Mouse (Mus musculus): ENCODE data around the gene Vps35l. TPM values are rescaled to one million over a fixed set of nuclear protein-coding genes. Genes with fewer than 3 reads are reported as not detected.

The Vps35l gene
- total and polyA plus RNA-seq, 2 experiments from 2014 or later: 85.6 to 92.1 TPM

DNA sequence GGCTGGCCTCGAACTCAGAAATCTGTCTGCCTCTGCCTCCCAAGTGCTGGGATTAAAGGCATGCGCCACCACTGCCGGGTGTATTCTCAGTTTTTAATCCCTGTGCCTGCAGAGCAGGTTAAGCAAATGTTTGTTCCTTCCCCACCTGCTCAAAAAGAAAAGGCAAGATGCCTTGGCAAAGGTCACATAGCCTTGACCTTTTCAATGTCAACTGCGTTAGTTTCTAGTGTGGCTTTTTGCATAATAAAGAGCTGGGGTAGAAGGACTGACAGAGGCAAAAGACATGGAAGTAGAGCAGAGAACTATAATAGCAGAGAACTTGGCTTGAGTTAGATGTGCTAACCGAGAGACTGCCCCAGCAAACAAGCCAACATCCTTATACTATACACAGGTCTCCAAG, 29.2 kb upstream of the Vps35l start:
- 58% methylated on average over 5 of the region's 5 CpGs for WGBS
- Histone ChIP-seq H3K36me3 (ENCODE audit: insufficient read depth, low read length) (peaks cover 6% of the 10 kb centered on the region; the same call in 1 of the 2 replicates), H3K9me3 (ENCODE audit: low read length) (no peaks in the 10 kb centered on the region), H3K4me3 (ENCODE audit: low read length) (no peak overlapping the region), H3K4me1 (ENCODE audit: insufficient read depth, low read length) (peaks cover 11% of the 10 kb centered on the region; the same call in 1 of the 2 replicates), H3K27ac (no peak overlapping the region), H3K4me2 (ENCODE audit: low read depth, low read length) (no peak overlapping the region), H3K9ac (replicated peaks; ENCODE audit: low read length) (no peak overlapping the region), H3K27me3 (ENCODE audit: insufficient read depth, low read length) (no peaks in the 10 kb centered on the region)
- no peak for TF ChIP-seq CTCF (IDR thresholded peaks at IDR 0.05; ENCODE audit: low read depth)
- DNase-seq (ENCODE audit: low spot score) (no peak), ATAC-seq (no peak)

DNA sequence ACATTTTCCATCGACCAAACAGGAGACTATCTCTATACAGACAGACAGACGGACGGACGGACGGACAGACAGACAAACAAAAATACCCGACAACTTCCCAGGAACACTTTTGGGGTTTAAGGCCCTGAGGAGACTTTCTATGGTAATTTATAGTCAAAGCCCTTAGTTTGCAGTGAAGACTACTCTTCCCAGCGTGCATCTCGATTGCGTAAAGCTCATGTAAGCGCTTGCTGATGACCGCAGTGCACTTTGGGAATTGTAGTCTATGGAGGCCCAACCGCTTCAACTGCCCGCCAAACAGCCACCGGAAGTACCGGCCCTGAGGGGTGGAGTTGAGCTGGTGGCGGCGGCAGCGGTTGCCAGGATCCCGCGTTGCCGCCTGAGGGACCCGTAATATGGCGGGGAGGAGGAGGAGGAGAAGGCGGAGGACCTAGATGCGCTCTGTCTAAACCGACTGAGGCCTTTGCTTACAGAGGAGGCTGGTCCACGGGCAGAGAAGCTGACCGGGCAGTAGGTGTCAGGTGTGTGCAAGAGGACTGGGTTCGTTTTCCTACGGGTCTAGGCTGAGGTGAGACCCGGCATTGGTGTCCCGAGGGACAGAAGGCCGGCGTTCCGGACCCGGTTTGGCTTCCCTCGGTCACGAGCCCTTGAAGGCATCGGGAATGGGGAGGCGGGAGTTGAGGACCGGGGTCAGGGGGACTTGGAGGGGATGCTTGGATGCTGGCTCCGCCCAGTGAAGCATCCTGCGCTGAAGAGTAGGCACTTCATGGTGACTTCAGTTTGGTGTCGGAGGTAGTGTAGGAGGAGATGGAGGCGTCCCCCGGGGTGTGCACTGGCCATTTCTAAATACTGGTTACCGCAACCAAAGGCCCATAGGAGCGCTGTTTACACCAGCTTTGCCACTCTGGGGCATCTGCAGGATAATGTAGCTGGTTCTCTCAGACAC, 27.5 kb upstream of the Vps35l start, which contains the start of gene Ccp110:
Gene Ccp110, plus strand, starts transcription at position 325 of the 946 bp plus-strand sequence.
- H3K4me2 ChIP-seq (ENCODE audit: low read depth, low read length): peak within 1 kb of the TSS; percentile 63
- peak within 1 kb of the TSS; percentile 76 for H3K4me3 ChIP-seq (ENCODE audit: low read length)
- no peaks in the 10 kb centered on the region for H3K9me3 ChIP-seq (ENCODE audit: low read length)
- peaks cover 5% of the 10 kb centered on the region; the same call in 1 of the 2 replicates for H3K4me1 ChIP-seq (ENCODE audit: insufficient read depth, low read length)
- DNase-seq (ENCODE audit: low spot score): peak; percentile 99
- H3K27ac ChIP-seq: peak within 1 kb of the TSS; percentile 85
- H3K9ac ChIP-seq (replicated peaks; ENCODE audit: low read length): peak within 1 kb of the TSS; percentile 63
- no peaks in the 10 kb centered on the region for H3K27me3 ChIP-seq (ENCODE audit: insufficient read depth, low read length)
- peaks cover 6% of the 10 kb centered on the region; the same call in 1 of the 2 replicates for H3K36me3 ChIP-seq (ENCODE audit: insufficient read depth, low read length)
- under 1% methylated on average over 47 of the region's 48 CpGs for WGBS
- ATAC-seq: peak; percentile 96
- TF ChIP-seq CTCF (IDR thresholded peaks at IDR 0.05; ENCODE audit: low read depth): no peak; the same call in none of the 2 replicates

DNA sequence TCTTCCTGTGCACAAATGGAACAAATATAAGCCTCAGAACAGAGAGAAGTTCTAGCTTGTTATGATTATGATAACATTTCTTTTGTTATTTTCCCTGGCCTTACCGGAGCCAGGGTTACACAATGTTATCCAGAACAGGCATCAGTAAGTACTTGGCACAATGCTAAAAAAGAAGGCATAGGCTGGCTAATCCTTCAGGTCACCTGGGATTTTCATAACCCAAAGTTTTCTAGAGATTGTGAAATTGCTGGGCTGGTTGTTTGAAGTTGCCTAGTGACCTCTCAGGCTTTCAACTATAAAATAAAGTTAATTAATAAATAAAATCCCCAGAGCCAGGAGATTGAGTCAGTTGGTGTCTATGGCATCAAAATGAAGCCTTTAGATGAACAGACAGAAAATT, 25.2 kb upstream of the Vps35l start:
- DNase-seq (ENCODE audit: low spot score): no peak
- Histone ChIP-seq H3K27me3 (ENCODE audit: insufficient read depth, low read length) (no peaks in the 10 kb centered on the region), H3K36me3 (ENCODE audit: insufficient read depth, low read length) (peaks cover 18% of the 10 kb centered on the region; the same call in 1 of the 2 replicates), H3K4me1 (ENCODE audit: insufficient read depth, low read length) (peaks cover 5% of the 10 kb centered on the region; the same call in 1 of the 2 replicates), H3K9me3 (ENCODE audit: low read length) (no peaks in the 10 kb centered on the region), H3K4me3 (ENCODE audit: low read length) (no peak overlapping the region), H3K27ac (no peak overlapping the region), H3K4me2 (ENCODE audit: low read depth, low read length) (no peak overlapping the region), H3K9ac (replicated peaks; ENCODE audit: low read length) (no peak overlapping the region)
- 94% methylated on average over 1 of the region's 1 CpGs for WGBS
- TF ChIP-seq CTCF (IDR thresholded peaks at IDR 0.05; ENCODE audit: low read depth): no peak
- ATAC-seq: no peak

DNA sequence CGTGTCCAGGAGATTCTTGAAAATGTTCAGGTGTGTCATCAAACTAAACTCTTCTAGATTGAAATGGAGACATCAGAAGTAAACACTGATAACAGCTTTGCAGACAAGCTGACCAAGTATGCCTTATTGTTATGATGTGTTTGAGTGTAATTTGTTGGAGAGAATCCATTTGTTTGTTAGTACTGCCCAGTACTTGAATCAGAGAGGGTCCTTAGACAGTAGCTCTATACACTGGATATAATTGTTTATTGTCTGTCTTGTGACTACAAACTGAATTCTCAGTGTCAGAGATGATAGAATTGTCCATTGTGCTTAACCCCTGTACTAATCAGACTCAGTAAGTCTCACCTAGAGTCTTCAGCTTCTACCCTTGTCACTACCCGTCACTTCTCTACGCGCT, 22.0 kb upstream of the Vps35l start:
- DNase-seq (ENCODE audit: low spot score) (no peak), ATAC-seq (no peak)
- Histone ChIP-seq H3K27ac (no peak overlapping the region), H3K4me2 (ENCODE audit: low read depth, low read length) (no peak overlapping the region), H3K36me3 (ENCODE audit: insufficient read depth, low read length) (peaks cover 38% of the 10 kb centered on the region), H3K4me3 (ENCODE audit: low read length) (no peak overlapping the region), H3K27me3 (ENCODE audit: insufficient read depth, low read length) (no peaks in the 10 kb centered on the region), H3K4me1 (ENCODE audit: insufficient read depth, low read length) (peaks cover 5% of the 10 kb centered on the region; the same call in 1 of the 2 replicates), H3K9me3 (ENCODE audit: low read length) (no peaks in the 10 kb centered on the region), H3K9ac (replicated peaks; ENCODE audit: low read length) (no peak overlapping the region)
- no peak for TF ChIP-seq CTCF (IDR thresholded peaks at IDR 0.05; ENCODE audit: low read depth)
- WGBS: 92% methylated on average over 4 of the region's 4 CpGs

DNA sequence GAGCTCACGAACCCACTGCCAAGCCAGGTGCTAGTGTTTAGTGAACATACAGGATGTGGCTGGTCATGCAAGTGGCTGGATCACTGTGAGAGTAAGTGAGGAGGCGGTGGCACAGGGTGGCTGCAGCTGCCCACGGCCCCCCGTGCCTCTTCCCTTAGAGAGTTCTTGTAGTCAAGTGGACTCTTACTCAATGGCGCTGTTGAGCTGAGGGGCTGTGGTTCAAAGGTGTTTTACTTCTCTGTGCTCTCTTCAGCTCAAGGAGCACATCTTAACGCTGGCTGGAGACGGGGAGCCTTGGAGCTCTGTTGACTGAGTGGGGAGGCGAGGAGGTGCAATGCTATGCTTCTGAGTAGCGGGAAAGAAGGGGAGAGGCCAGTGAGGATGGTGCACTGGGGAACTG, 16.1 kb upstream of the Vps35l start:
- no peak overlapping the region for H3K27ac ChIP-seq
- H3K4me3 ChIP-seq (ENCODE audit: low read length): no peak overlapping the region
- no peaks in the 10 kb centered on the region for H3K27me3 ChIP-seq (ENCODE audit: insufficient read depth, low read length)
- no peak overlapping the region for H3K4me2 ChIP-seq (ENCODE audit: low read depth, low read length)
- H3K4me1 ChIP-seq (ENCODE audit: insufficient read depth, low read length): no peaks in the 10 kb centered on the region
- no peak for ATAC-seq
- H3K9ac ChIP-seq (replicated peaks; ENCODE audit: low read length): no peak overlapping the region
- no peak for DNase-seq (ENCODE audit: low spot score)
- H3K9me3 ChIP-seq (ENCODE audit: low read length): no peaks in the 10 kb centered on the region
- H3K36me3 ChIP-seq (ENCODE audit: insufficient read depth, low read length): peaks cover 60% of the 10 kb centered on the region
- TF ChIP-seq CTCF (IDR thresholded peaks at IDR 0.05; ENCODE audit: low read depth): no peak
- WGBS: 96% methylated on average over 9 of the region's 9 CpGs

DNA sequence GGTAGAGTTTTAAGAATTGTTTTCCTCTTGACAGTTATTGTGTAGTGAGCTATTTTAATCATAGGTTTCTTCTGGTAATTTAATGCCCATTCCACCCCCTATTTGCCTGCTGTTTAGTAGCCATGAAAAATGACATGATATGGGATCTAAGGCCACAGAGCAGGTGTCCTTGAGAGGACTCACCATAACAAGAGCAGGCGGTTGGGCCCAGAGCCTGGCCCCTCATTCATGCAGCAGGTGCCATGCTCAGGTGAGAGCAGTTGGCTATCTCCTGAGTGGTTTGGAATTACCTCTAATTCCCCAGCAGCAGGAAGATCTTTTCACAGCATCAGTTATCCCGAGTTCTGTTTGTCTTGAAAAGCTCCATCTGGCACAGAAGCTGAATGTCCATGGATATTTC, 14.6 kb upstream of the Vps35l start:
- ATAC-seq (no peak), DNase-seq (ENCODE audit: low spot score) (no peak)
- 86% methylated on average over 2 of the region's 2 CpGs for WGBS
- Histone ChIP-seq H3K4me1 (ENCODE audit: insufficient read depth, low read length) (no peaks in the 10 kb centered on the region), H3K9me3 (ENCODE audit: low read length) (no peaks in the 10 kb centered on the region), H3K4me3 (ENCODE audit: low read length) (no peak overlapping the region), H3K27me3 (ENCODE audit: insufficient read depth, low read length) (no peaks in the 10 kb centered on the region), H3K4me2 (ENCODE audit: low read depth, low read length) (no peak overlapping the region), H3K27ac (no peak overlapping the region), H3K9ac (replicated peaks; ENCODE audit: low read length) (no peak overlapping the region), H3K36me3 (ENCODE audit: insufficient read depth, low read length) (peaks cover 64% of the 10 kb centered on the region)
- no peak for TF ChIP-seq CTCF (IDR thresholded peaks at IDR 0.05; ENCODE audit: low read depth)

All from hindbrain, postnatal 0 days (tissue).